Mouse (Mus musculus) neural tube, embryonic 15.5 days (tissue): ENCODE measurements around the gene Grb14. TPM values are rescaled to one million over a fixed set of nuclear protein-coding genes. Genes with fewer than 3 reads are reported as not detected.

ENCODE experiments used
- ATAC-seq: fragments of 200-750 bp; cut with Nextera tagmentation; 2 replicates; pipeline ENCODE4 v1.8.0; 2017; ENCODE audit warnings: mild to moderate bottlenecking, moderate TSS enrichment, moderate library complexity; ENCODE audit not compliant: low FRiP score
- H3K27ac ChIP-seq: fragments of 300-500 bp; sonication (generic); replicated peaks from 2 replicates; pipeline ENCODE4 v1.5.1; 2015; ENCODE audit warnings: mild to moderate bottlenecking, inconsistent platforms
- H3K27me3 ChIP-seq: fragments of 300-500 bp; sonication (generic); replicated peaks from 2 replicates; pipeline ENCODE4 v1.6.1; 2015; ENCODE audit warnings: inconsistent platforms
- H3K36me3 ChIP-seq: fragments of 300-500 bp; sonication (generic); 2 replicates; pipeline ENCODE4 v1.6.1; 2015; ENCODE audit warnings: inconsistent platforms
- H3K4me1 ChIP-seq: fragments of 300-500 bp; sonication (generic); 2 replicates; pipeline ENCODE4 v1.6.1; 2015; ENCODE audit warnings: inconsistent platforms
- H3K4me2 ChIP-seq: fragments of 300-500 bp; sonication (generic); 2 replicates; pipeline ENCODE4 v1.6.1; 2015; ENCODE audit warnings: inconsistent platforms, mild to moderate bottlenecking, moderate library complexity
- H3K4me3 ChIP-seq: fragments of 300-500 bp; sonication (generic); replicated peaks from 2 replicates; pipeline ENCODE4 v1.5.1; 2015; ENCODE audit warnings: mild to moderate bottlenecking, inconsistent platforms
- H3K9ac ChIP-seq: fragments of 300-500 bp; sonication (generic); replicated peaks from 2 replicates; pipeline ENCODE4 v1.6.1; 2015; ENCODE audit warnings: mild to moderate bottlenecking, inconsistent platforms
- H3K9me3 ChIP-seq: fragments of 300-500 bp; sonication (generic); replicated peaks from 2 replicates; pipeline ENCODE4 v1.6.1; 2016; ENCODE audit warnings: inconsistent platforms
- WGBS: fragments of 180-500 bp; shearing (Covaris S2); methylation state at CpG from one replicate; pipeline ENCODE4 v1.1.7; 2015; ENCODE audit warnings: mixed read lengths; 5-methylcytosine and 5-hydroxymethylcytosine counted together
- polyA plus RNA-seq: library from polyadenylated mRNA; unstranded; fragments of >200 nt; fragmentation: Nextera tagmentation; extraction: Ambion mirVana; gene quantifications from 2 replicates; pipeline ENCODE4 v1.2.1, GENCODE M21; 2015

The Grb14 gene
- polyA plus RNA-seq, 1 experiment from 2014 or later: 24.8 TPM

DNA sequence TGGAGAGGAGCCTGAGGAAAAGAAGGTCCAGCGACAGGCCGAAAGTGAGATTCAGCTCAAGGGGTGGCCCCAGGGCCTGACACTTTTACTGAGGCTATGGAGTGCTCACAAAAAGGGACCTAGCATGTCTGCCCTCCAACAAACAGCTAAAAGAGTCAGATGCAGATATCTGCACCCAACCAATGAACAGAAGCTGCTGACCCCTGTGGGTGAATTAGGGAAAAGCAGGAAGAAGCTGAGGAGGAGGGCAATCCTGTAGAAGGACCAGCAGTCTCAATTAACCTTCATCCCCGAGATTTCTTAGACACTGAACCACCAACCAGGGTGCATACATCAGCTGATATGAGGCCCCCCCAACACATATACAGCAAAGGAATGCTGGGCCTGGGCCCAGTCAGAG is 77.3 kb downstream of the Grb14 start:
- Histone ChIP-seq H3K36me3 (no peaks in the 10 kb centered on the region; the same call in 1 of the 2 replicates), H3K4me1 (no peaks in the 10 kb centered on the region), H3K27ac (no peak overlapping the region), H3K9ac (no peak overlapping the region), H3K4me2 (no peak overlapping the region), H3K27me3 (no peaks in the 10 kb centered on the region), H3K4me3 (no peak overlapping the region), H3K9me3 (no peaks in the 10 kb centered on the region)
- 74% methylated on average over 3 of the region's 3 CpGs for WGBS
- no peak for ATAC-seq

- Histone ChIP-seq H3K9ac (no peak overlapping the region), H3K27ac (no peak overlapping the region), H3K36me3 (no peaks in the 10 kb centered on the region), H3K9me3 (no peaks in the 10 kb centered on the region), H3K4me3 (no peak overlapping the region), H3K4me2 (no peak overlapping the region), H3K27me3 (no peaks in the 10 kb centered on the region), H3K4me1 (peaks cover 4% of the 10 kb centered on the region; the same call in 1 of the 2 replicates)
- ATAC-seq: no peak
- 51% methylated on average over 5 of the region's 5 CpGs for WGBS
Measured at GRCm38 (mm10) chr2:64920879-64921278, 103.9 kb downstream of the Grb14 start.

DNA sequence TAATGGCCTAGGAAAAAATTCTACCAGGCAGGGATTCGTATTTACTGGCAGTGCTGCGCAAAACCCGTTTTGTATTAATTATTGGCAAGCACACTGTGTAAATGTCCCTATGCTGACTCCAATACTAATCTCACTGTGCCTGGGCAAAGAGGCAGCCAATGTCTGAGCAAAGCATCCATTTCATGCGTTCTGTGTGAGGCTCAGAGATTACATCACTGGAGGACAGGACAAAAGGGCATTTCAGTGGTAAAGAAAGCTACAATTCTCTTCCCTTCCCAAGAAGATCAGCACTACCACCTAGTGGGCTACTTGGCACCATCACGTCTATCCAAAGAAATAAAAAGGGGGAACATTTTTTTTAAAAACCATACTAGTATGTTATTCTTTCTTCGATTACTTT is 109.3 kb downstream of the Grb14 start:
- Histone ChIP-seq H3K27me3 (no peaks in the 10 kb centered on the region), H3K36me3 (no peaks in the 10 kb centered on the region), H3K4me3 (no peak overlapping the region), H3K27ac (no peak overlapping the region), H3K9ac (0 out of 2 replicates have a peak overlapping the region, but pooled peaks have one; percentile 17), H3K4me2 (no peak overlapping the region), H3K4me1 (peaks cover 4% of the 10 kb centered on the region; the same call in 1 of the 2 replicates), H3K9me3 (no peaks in the 10 kb centered on the region)
- 35% methylated on average over 6 of the region's 6 CpGs for WGBS
- ATAC-seq: peak; percentile 84

GRCm38 (mm10) chr2:64904877-64905276 is 119.9 kb downstream of the Grb14 start:
- Histone ChIP-seq H3K9ac (no peak overlapping the region), H3K27me3 (no peaks in the 10 kb centered on the region), H3K4me3 (no peak overlapping the region), H3K27ac (no peak overlapping the region), H3K4me1 (no peaks in the 10 kb centered on the region), H3K9me3 (no peaks in the 10 kb centered on the region), H3K4me2 (no peak overlapping the region), H3K36me3 (no peaks in the 10 kb centered on the region)
- 79% methylated on average over 5 of the region's 5 CpGs for WGBS
- ATAC-seq: peak; percentile 76; the same call in 1 of the 2 replicates

GRCm38 (mm10) chr2:64897844-64898243 is 126.9 kb downstream of the Grb14 start:
- no peaks in the 10 kb centered on the region for H3K27me3 ChIP-seq
- H3K4me1 ChIP-seq: no peaks in the 10 kb centered on the region
- no peaks in the 10 kb centered on the region for H3K36me3 ChIP-seq
- no peak overlapping the region for H3K4me2 ChIP-seq
- no peak overlapping the region for H3K4me3 ChIP-seq
- H3K9ac ChIP-seq: no peak overlapping the region
- H3K9me3 ChIP-seq: no peaks in the 10 kb centered on the region
- no peak for ATAC-seq
- no peak overlapping the region for H3K27ac ChIP-seq
- WGBS: 79% methylated on average over 5 of the region's 5 CpGs

DNA sequence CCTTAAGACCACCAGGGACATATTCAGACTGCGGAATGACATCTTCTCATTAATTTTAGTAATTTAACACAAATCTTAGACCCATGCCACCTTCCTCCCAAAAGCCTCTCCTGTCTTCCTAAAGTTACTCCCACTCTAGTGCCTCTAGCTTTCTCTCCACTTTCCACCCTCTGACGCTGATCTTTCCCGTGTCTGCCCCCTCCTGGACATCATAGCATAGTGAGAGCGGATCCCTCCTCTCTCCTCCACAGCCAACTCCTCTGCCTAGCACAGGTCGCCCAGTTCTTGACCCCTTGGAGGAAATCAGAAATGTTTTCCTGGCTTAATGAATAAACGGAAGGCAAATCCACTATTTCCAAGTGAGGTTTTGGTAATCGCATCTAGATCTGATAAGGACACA is 131.6 kb downstream of the Grb14 start:
- Histone ChIP-seq H3K9me3 (no peaks in the 10 kb centered on the region), H3K4me3 (no peak overlapping the region), H3K4me1 (no peaks in the 10 kb centered on the region), H3K27me3 (no peaks in the 10 kb centered on the region), H3K27ac (no peak overlapping the region), H3K4me2 (no peak overlapping the region), H3K9ac (no peak overlapping the region), H3K36me3 (no peaks in the 10 kb centered on the region)
- 62% methylated on average over 7 of the region's 7 CpGs for WGBS
- ATAC-seq: no peak

- Histone ChIP-seq H3K36me3 (no peaks in the 10 kb centered on the region), H3K27me3 (no peaks in the 10 kb centered on the region), H3K4me2 (no peak overlapping the region), H3K27ac (no peak overlapping the region), H3K4me1 (peaks cover 8% of the 10 kb centered on the region), H3K9ac (no peak overlapping the region), H3K9me3 (no peaks in the 10 kb centered on the region), H3K4me3 (no peak overlapping the region)
- WGBS: 48% methylated on average over 6 of the region's 6 CpGs
- ATAC-seq: no peak
Measured at GRCm38 (mm10) chr2:64887098-64887757, 137.6 kb downstream of the Grb14 start.

GRCm38 (mm10) chr2:64885696-64886095 is 139.1 kb downstream of the Grb14 start:
- WGBS: 15% methylated on average over 5 of the region's 5 CpGs
- H3K4me3 ChIP-seq: no peak overlapping the region
- H3K4me2 ChIP-seq: peak overlapping the region; percentile 25; the same call in 1 of the 2 replicates
- H3K4me1 ChIP-seq: peaks cover 8% of the 10 kb centered on the region
- no peaks in the 10 kb centered on the region for H3K27me3 ChIP-seq
- H3K27ac ChIP-seq: no peak overlapping the region
- no peaks in the 10 kb centered on the region for H3K9me3 ChIP-seq
- peak; percentile 47; the same call in 1 of the 2 replicates for ATAC-seq
- no peak overlapping the region for H3K9ac ChIP-seq
- no peaks in the 10 kb centered on the region for H3K36me3 ChIP-seq

- ATAC-seq: no peak
- Histone ChIP-seq H3K4me2 (no peak overlapping the region), H3K9me3 (no peaks in the 10 kb centered on the region), H3K27ac (no peak overlapping the region), H3K4me1 (0 out of 2 replicates have a peak, but pooled peaks cover 3% of the 10 kb centered on the region), H3K9ac (no peak overlapping the region), H3K4me3 (no peak overlapping the region), H3K27me3 (no peaks in the 10 kb centered on the region), H3K36me3 (no peaks in the 10 kb centered on the region)
- 40% methylated on average over 2 of the region's 2 CpGs for WGBS
Measured at GRCm38 (mm10) chr2:64878275-64878674, 146.5 kb downstream of the Grb14 start.

Other genes with a start within 250 kb of the Grb14 start
- 2.5 and 5.7 TPM in 2 replicates for gene Cobll1, start 214.4 kb upstream of the Grb14 start, polyA plus RNA-seq